Mouse (Mus musculus): ENCODE measurements around the gene Pard6b. TPM values are rescaled to one million over a fixed set of nuclear protein-coding genes. Genes with fewer than 3 reads are reported as not detected.

Pard6b gene
- total and polyA plus RNA-seq, 3 experiments = 1.2 to 2.8 (median 1.3) TPM

DNA sequence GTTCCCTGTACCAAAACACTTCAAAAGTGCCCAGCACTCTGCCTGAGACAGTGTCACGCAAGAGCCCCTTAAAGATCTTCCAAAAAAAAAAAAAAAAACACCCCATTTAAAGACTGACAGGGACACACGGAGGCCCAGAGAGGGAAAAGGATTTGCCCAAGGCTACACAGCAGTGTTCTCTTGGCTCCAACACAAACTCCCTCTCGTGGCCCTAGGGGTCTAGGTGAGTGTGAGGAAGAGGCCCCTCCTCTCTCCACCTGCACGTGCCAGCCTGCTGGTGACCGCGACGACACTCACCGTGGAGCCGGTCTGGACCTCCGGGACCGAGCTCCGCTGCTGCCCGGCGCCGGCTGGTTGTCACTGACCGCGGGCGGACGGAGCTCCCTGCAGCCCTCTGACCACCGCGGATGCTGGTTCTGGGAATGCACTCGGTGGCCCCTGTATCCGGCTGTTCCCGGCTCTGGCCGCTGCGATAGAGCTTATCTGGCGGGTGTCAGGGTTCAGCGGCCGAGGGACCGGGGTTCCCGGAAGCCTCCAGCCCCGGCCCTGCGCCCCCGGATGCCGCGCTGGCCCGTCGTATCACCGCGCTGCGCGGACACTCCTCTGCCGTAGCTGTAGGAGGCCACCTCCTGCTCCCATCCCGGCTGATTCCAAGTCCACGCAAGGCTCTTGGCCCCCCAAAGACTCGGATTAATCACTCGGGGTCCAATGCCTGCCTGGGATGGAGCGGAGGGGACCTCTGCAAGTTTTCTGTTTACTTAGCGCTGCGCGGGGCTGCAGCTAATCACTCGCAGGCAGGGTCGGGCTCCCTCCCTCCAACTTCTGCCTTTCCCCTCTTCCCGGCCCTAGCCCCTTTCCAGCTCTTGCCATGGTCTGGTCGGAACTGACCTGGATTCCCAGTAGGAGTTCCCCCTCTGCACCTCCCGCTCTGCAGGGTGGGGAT, 30.5 kb upstream of the Pard6b start:
- Histone ChIP-seq H3K9ac (ENCODE audit: insufficient read depth, low read depth) (no peak overlapping the region), H3K9me3 (replicated peaks; ENCODE audit: low read length) (peaks cover 8% of the 10 kb centered on the region), H3K27ac (ENCODE audit: insufficient read depth, low read depth) (no peak overlapping the region), H3K79me2 (replicated peaks; ENCODE audit: control insufficient read depth, extremely low read depth, insufficient read depth, poor library complexity, severe bottlenecking) (no peaks in the 10 kb centered on the region), H3K27me3 (replicated peaks) (peaks cover 74% of the 10 kb centered on the region), H3K4me1 (ENCODE audit: control insufficient read depth in 1 of 2, insufficient read depth in 2 of 2) (peaks cover 8 to 22% of the 10 kb centered on the region in 2 experiments), H3K36me3 (replicated peaks in 1 of 2; ENCODE audit: control insufficient read depth in 1 of 2, insufficient read depth in 1 of 2, low read length in 1 of 2) (no peaks in the 10 kb centered on the region), H3K4me2 (ENCODE audit: insufficient read depth, low read depth, poor library complexity, severe bottlenecking) (peak overlapping the region; percentile 5; the same call in 1 of the 2 replicates), H3K4me3 (replicated peaks in 1 of 3; ENCODE audit: low read depth in 2 of 3, low read length in 2 of 3, poor library complexity in 1 of 3) (no peak overlapping the region)
- DNase-seq (ENCODE audit: extremely low read depth) = no peak
- TF ChIP-seq GABPA (IDR thresholded peaks at IDR 0.05; ENCODE audit: insufficient replicate concordance, low read depth, low read length) (no peak), BHLHE40 (IDR thresholded peaks at IDR 0.05; ENCODE audit: low read depth, low read length) (peak; percentile 33)
- in situ Hi-C loops (cut with MboI; ENCODE audit: low pct_ligation_motif_present, low pct_unique_long_range_greater_than_20kb, low sequenced_read_pairs) = no loop called here
- dilution Hi-C loops (cut with MboI; ENCODE audit: extremely low pct_ligation_motif_present, extremely low pct_unique_long_range_greater_than_20kb, low sequenced_read_pairs) = no loop called here

- dilution Hi-C loops (cut with MboI; ENCODE audit: extremely low pct_ligation_motif_present, extremely low pct_unique_long_range_greater_than_20kb, low sequenced_read_pairs) = no loop called here
These were observed 28.6 kb upstream of the Pard6b start for GRCm38 (mm10) chr2:168052156-168052555.

GRCm38 (mm10) chr2:168052689-168053088, 28.1 kb upstream of the Pard6b start:
- peaks cover 8 to 22% of the 10 kb centered on the region in 2 experiments for H3K4me1 ChIP-seq (ENCODE audit: control insufficient read depth in 1 of 2, insufficient read depth in 2 of 2)
- dilution Hi-C loops (cut with MboI; ENCODE audit: extremely low pct_ligation_motif_present, extremely low pct_unique_long_range_greater_than_20kb, low sequenced_read_pairs) = no loop called here
- peak; percentile 19 for DNase-seq (ENCODE audit: extremely low read depth)
- TF ChIP-seq SIN3A (IDR thresholded peaks at IDR 0.05; ENCODE audit: low read length) = no peak
- TF ChIP-seq RAD21 (IDR thresholded peaks at IDR 0.05; ENCODE audit: low read depth, low read length) = peak; percentile 27
- TF ChIP-seq JUN (IDR thresholded peaks at IDR 0.05; ENCODE audit: insufficient read depth, low read depth, low read length) = no peak
- TF ChIP-seq ETS1 (conservative IDR thresholded peaks at IDR 0.05; ENCODE audit: low read depth, low read length) = no peak
- TF ChIP-seq USF2 (conservative IDR thresholded peaks at IDR 0.05; ENCODE audit: low read depth, low read length) = no peak
- no peak for TF ChIP-seq POLR2A (IDR thresholded peaks at IDR 0.05; ENCODE audit: low read depth, low read length)
- no peak for TF ChIP-seq ZMIZ1 (IDR thresholded peaks at IDR 0.05; ENCODE audit: low read depth, low read length)
- TF ChIP-seq TCF12 (IDR thresholded peaks at IDR 0.05; ENCODE audit: low read depth, low read length) = no peak
- TF ChIP-seq ELF1 (IDR thresholded peaks at IDR 0.05; ENCODE audit: low read depth, low read length) = no peak
- TF ChIP-seq IRF4 (IDR thresholded peaks at IDR 0.05; ENCODE audit: low read depth, low read length) = no peak
- TF ChIP-seq HCFC1 (IDR thresholded peaks at IDR 0.05; ENCODE audit: low read depth, low read length) = no peak
- TF ChIP-seq PAX5 (IDR thresholded peaks at IDR 0.05; ENCODE audit: low read length) = no peak
- no peak for TF ChIP-seq POLR2AphosphoS2 (IDR thresholded peaks at IDR 0.05; ENCODE audit: low read depth, low read length)
- TF ChIP-seq SMC3 (IDR thresholded peaks at IDR 0.05; ENCODE audit: low read depth, low read length) = peak; percentile 40; the same call in 1 of the 2 replicates
- no peak for TF ChIP-seq MAFK (IDR thresholded peaks at IDR 0.05; ENCODE audit: insufficient replicate concordance, low read length)
- TF ChIP-seq KAT2A (IDR thresholded peaks at IDR 0.05; ENCODE audit: insufficient replicate concordance, low read length) = no peak
- TF ChIP-seq JUND (conservative IDR thresholded peaks at IDR 0.05; ENCODE audit: low read depth, low read length) = no peak
- TF ChIP-seq CTCF (conservative IDR thresholded peaks at IDR 0.05 in 1 of 2, IDR thresholded peaks at IDR 0.05 in 1 of 2; ENCODE audit: low read depth in 2 of 2, low read length in 2 of 2) = peak; percentile 59 to 71
- no peak for TF ChIP-seq USF1 (IDR thresholded peaks at IDR 0.05; ENCODE audit: low read depth, low read length)
- H3K9ac ChIP-seq (ENCODE audit: insufficient read depth, low read depth) = no peak overlapping the region
- H3K4me3 ChIP-seq (replicated peaks in 1 of 3; ENCODE audit: low read depth in 2 of 3, low read length in 2 of 3, poor library complexity in 1 of 3) = no peak overlapping the region
- no peaks in the 10 kb centered on the region for H3K36me3 ChIP-seq (replicated peaks in 1 of 2; ENCODE audit: control insufficient read depth in 1 of 2, insufficient read depth in 1 of 2, low read length in 1 of 2)
- no peaks in the 10 kb centered on the region for H3K9me3 ChIP-seq (replicated peaks; ENCODE audit: low read length)
- H3K27ac ChIP-seq (ENCODE audit: insufficient read depth, low read depth) = no peak overlapping the region
- no peaks in the 10 kb centered on the region for H3K79me2 ChIP-seq (replicated peaks; ENCODE audit: control insufficient read depth, extremely low read depth, insufficient read depth, poor library complexity, severe bottlenecking)
- no peak overlapping the region for H3K4me2 ChIP-seq (ENCODE audit: insufficient read depth, low read depth, poor library complexity, severe bottlenecking)
- peaks cover 68% of the 10 kb centered on the region for H3K27me3 ChIP-seq (replicated peaks)
- in situ Hi-C loops (cut with MboI; ENCODE audit: low pct_ligation_motif_present, low pct_unique_long_range_greater_than_20kb, low sequenced_read_pairs) = no loop called here

More at GRCm38 (mm10) chr2:168052156-168052555, 28.6 kb upstream of the Pard6b start:
- Histone ChIP-seq H3K4me3 (replicated peaks in 1 of 3; ENCODE audit: low read depth in 2 of 3, low read length in 2 of 3, poor library complexity in 1 of 3) (no peak overlapping the region), H3K9ac (ENCODE audit: insufficient read depth, low read depth) (no peak overlapping the region), H3K27me3 (replicated peaks) (peaks cover 72% of the 10 kb centered on the region), H3K36me3 (replicated peaks in 1 of 2; ENCODE audit: control insufficient read depth in 1 of 2, insufficient read depth in 1 of 2, low read length in 1 of 2) (no peaks in the 10 kb centered on the region), H3K79me2 (replicated peaks; ENCODE audit: control insufficient read depth, extremely low read depth, insufficient read depth, poor library complexity, severe bottlenecking) (no peaks in the 10 kb centered on the region), H3K9me3 (replicated peaks; ENCODE audit: low read length) (peaks cover under 1% of the 10 kb centered on the region), H3K4me2 (ENCODE audit: insufficient read depth, low read depth, poor library complexity, severe bottlenecking) (no peak overlapping the region), H3K27ac (ENCODE audit: insufficient read depth, low read depth) (no peak overlapping the region), H3K4me1 (ENCODE audit: control insufficient read depth in 1 of 2, insufficient read depth in 2 of 2) (peaks cover 8 to 22% of the 10 kb centered on the region in 2 experiments)
- in situ Hi-C loops (cut with MboI; ENCODE audit: low pct_ligation_motif_present, low pct_unique_long_range_greater_than_20kb, low sequenced_read_pairs) = no loop called here
- TF ChIP-seq RCOR1 (conservative IDR thresholded peaks at IDR 0.05; ENCODE audit: low read depth, low read length) = no peak
- DNase-seq (ENCODE audit: extremely low read depth) = no peak

Data from CH12.LX (cell line).